Mouse (Mus musculus) MEL (cell line): Measurements from ENCODE around the gene Ak5. TPM values are rescaled to one million over a fixed set of nuclear protein-coding genes. Genes with fewer than 3 reads are reported as not detected.

Source experiments
- DNase-seq: peaks from one replicate; pipeline ENCODE4 v3.0.0; 2011; ENCODE audit warnings: low read depth, low spot score
- H3K27ac ChIP-seq: 2 replicates; pipeline ENCODE4 v1.5.1; 2012; ENCODE audit warnings: low read depth, mild to moderate bottlenecking, control low read depth, low read length, moderate library complexity; ENCODE audit not compliant: control insufficient read depth
- H3K27me3 ChIP-seq, 2 experiments: fragments of 150-350 bp in 1 of 2; sonication (generic) in 1 of 2; 2 replicates each; pipeline ENCODE4 v1.6.1; 2012; ENCODE audit warnings: low read length in 2 of 2, mild to moderate bottlenecking in 2 of 2, improper control_type of control experiment in 1 of 2, moderate library complexity in 1 of 2; ENCODE audit not compliant: insufficient read depth in 2 of 2, control insufficient read depth in 1 of 2
- H3K36me3 ChIP-seq, 2 experiments: 2 replicates each; pipeline ENCODE4 v1.6.1; 2012 to 2014; ENCODE audit warnings: low read length in 2 of 2, improper control_type of control experiment in 1 of 2, inconsistent platforms in 1 of 2, mild to moderate bottlenecking in 1 of 2; ENCODE audit not compliant: insufficient read depth in 2 of 2, control insufficient read depth in 1 of 2
- H3K4me1 ChIP-seq, 2 experiments: fragments of 150-350 bp in 1 of 2; sonication (generic) in 1 of 2; 2 replicates each; pipeline ENCODE4 v1.6.1; 2012; ENCODE audit warnings: low read length in 2 of 2, improper control_type of control experiment in 1 of 2, mild to moderate bottlenecking in 1 of 2; ENCODE audit not compliant: insufficient read depth in 2 of 2, control insufficient read depth in 1 of 2
- H3K4me3 ChIP-seq, 2 experiments: fragments of 150-350 bp in 1 of 2; sonication (generic) in 1 of 2; 2 replicates each; pipeline ENCODE4 v1.5.1; 2012; ENCODE audit warnings: low read depth in 2 of 2, low read length in 2 of 2, mild to moderate bottlenecking in 2 of 2, moderate library complexity in 2 of 2, control low read depth in 1 of 2, improper control_type of control experiment in 1 of 2; ENCODE audit not compliant: control insufficient read depth in 1 of 2, insufficient read depth in 1 of 2
- H3K79me2 ChIP-seq: 2 replicates; pipeline ENCODE4 v1.6.1; 2012; ENCODE audit warnings: mild to moderate bottlenecking, low read length, moderate library complexity; ENCODE audit not compliant: control insufficient read depth, poor library complexity, insufficient read depth
- H3K9ac ChIP-seq: 2 replicates; pipeline ENCODE4 v1.6.1; 2012; ENCODE audit warnings: low read depth, mild to moderate bottlenecking, control low read depth, low read length, moderate library complexity; ENCODE audit not compliant: control insufficient read depth, poor library complexity, severe bottlenecking
- H3K9me3 ChIP-seq: fragments of 150-350 bp; sonication (generic); replicated peaks from 2 replicates; pipeline ENCODE4 v1.6.1; 2012; ENCODE audit warnings: mild to moderate bottlenecking, low read length, improper control_type of control experiment, moderate library complexity; ENCODE audit not compliant: insufficient read depth
- E2F4 ChIP-seq: IDR thresholded peaks from 2 replicates; pipeline ENCODE4 v1.6.1; 2011; ENCODE audit warnings: low read depth, low read length, improper control_type of control experiment, borderline replicate concordance
- ETS1 ChIP-seq: IDR thresholded peaks from 2 replicates; pipeline ENCODE4 v1.6.1; 2012; ENCODE audit warnings: low read depth, mild to moderate bottlenecking, inconsistent platforms, low read length, improper control_type of control experiment, moderate library complexity
- HCFC1 ChIP-seq: IDR thresholded peaks from 2 replicates; pipeline ENCODE4 v1.6.1; 2012; ENCODE audit warnings: low read depth, mild to moderate bottlenecking, inconsistent platforms, low read length, improper control_type of control experiment, moderate library complexity
- MAX ChIP-seq: IDR thresholded peaks from 2 replicates; pipeline ENCODE4 v1.6.1; 2011; ENCODE audit warnings: low read length, improper control_type of control experiment
- MAZ ChIP-seq: IDR thresholded peaks from 2 replicates; pipeline ENCODE4 v1.6.1; 2012; ENCODE audit warnings: low read depth, mild to moderate bottlenecking, inconsistent platforms, low read length, improper control_type of control experiment
- MEF2A ChIP-seq: IDR thresholded peaks from 2 replicates; pipeline ENCODE4 v1.6.1; 2014; ENCODE audit warnings: low read depth, mild to moderate bottlenecking, inconsistent platforms, low read length, improper control_type of control experiment; ENCODE audit not compliant: poor library complexity, insufficient replicate concordance, severe bottlenecking; ENCODE audit errors: extremely low read depth
- MYB ChIP-seq: IDR thresholded peaks from 2 replicates; pipeline ENCODE4 v1.6.1; 2011; ENCODE audit warnings: mild to moderate bottlenecking, low read depth, low read length, improper control_type of control experiment
- NELFE ChIP-seq: IDR thresholded peaks from 2 replicates; pipeline ENCODE4 v1.6.1; 2011; ENCODE audit warnings: low read depth, low read length, improper control_type of control experiment
- POLR2A ChIP-seq, 2 experiments: IDR thresholded peaks; 2 replicates each; pipeline ENCODE4 v1.6.1; 2011 to 2012; ENCODE audit warnings: low read length in 2 of 2, mild to moderate bottlenecking in 2 of 2, control low read depth in 1 of 2, improper control_type of control experiment in 1 of 2, low read depth in 1 of 2, moderate library complexity in 1 of 2; ENCODE audit not compliant: control insufficient read depth in 1 of 2, insufficient read depth in 1 of 2, poor library complexity in 1 of 2
- POLR2AphosphoS5 ChIP-seq: IDR thresholded peaks from 2 replicates; pipeline ENCODE4 v1.6.1; 2012; ENCODE audit warnings: low read depth, borderline replicate concordance, mild to moderate bottlenecking, inconsistent platforms, low read length, moderate library complexity, mixed read lengths
- SIN3A ChIP-seq: IDR thresholded peaks from 2 replicates; pipeline ENCODE4 v1.6.1; 2012; ENCODE audit warnings: low read length, improper control_type of control experiment, inconsistent platforms
- SMC3 ChIP-seq: IDR thresholded peaks from 2 replicates; pipeline ENCODE4 v1.6.1; 2011; ENCODE audit warnings: low read depth, low read length, improper control_type of control experiment
- TAL1 ChIP-seq: IDR thresholded peaks from 2 replicates; pipeline ENCODE4 v1.6.1; 2012; ENCODE audit warnings: mild to moderate bottlenecking, inconsistent platforms, low read length, moderate library complexity, mixed read lengths
- UBTF ChIP-seq: IDR thresholded peaks from 2 replicates; pipeline ENCODE4 v1.6.1; 2012; ENCODE audit warnings: low read depth, mild to moderate bottlenecking, inconsistent platforms, low read length, improper control_type of control experiment, moderate library complexity, borderline replicate concordance; ENCODE audit not compliant: insufficient read depth
- polyA plus RNA-seq, 2 experiments: library from polyadenylated mRNA; stranded (reverse) in 1 of 2; unstranded in 1 of 2; fragments of >175 nt in 1 of 2; fragments of >200 nt in 1 of 2; gene quantifications; 2 replicates each; pipeline versions ENCODE4 v1.2.1 to v1.2.4; 2012; ENCODE audit warnings: low replicate concordance in 2 of 2, low read depth in 1 of 2; ENCODE audit not compliant: insufficient read length in 2 of 2, insufficient read depth in 1 of 2, missing spikeins in 1 of 2
- total RNA-seq: library from RNA; depleted of rRNA; stranded (reverse); fragments of 300-350 nt; gene quantifications from 2 replicates; pipeline ENCODE4 v1.2.3, GENCODE M21; 2012

Gene Ak5
- total and polyA plus RNA-seq, 3 experiments: 0.06 to 0.31 TPM; not detected in 1

DNA sequence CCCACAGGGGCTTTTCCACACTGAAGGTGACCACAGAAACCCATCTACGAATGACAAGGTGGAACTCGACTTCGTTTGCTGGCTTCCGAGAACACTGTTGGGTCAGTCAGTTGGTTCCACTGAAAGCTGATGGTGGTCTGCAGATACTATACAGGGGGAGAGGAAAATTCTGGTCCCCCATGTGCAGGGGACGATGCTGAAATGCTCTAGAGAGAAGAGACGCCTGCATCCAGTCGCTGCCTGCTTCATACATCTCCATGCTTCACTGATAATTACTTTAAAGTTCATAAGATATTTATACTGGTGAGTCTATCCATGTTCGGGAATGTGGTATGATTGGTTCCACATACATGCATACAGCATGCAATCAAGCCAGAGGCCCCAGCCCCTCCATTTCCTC lies 186.0 kb downstream of the Ak5 start:
- Histone ChIP-seq H3K9me3 (no peaks in the 10 kb centered on the region), H3K79me2 (no peaks in the 10 kb centered on the region; the same call in 1 of the 2 replicates), H3K27me3 (no peaks in the 10 kb centered on the region; a peak in 1 of 4 replicates), H3K4me1 (peaks cover 2 to 6% of the 10 kb centered on the region in 2 experiments; a peak in 2 of 4 replicates), H3K36me3 (no peaks in the 10 kb centered on the region; a peak in 1 of 4 replicates), H3K4me3 (no peak overlapping the region), H3K9ac (no peak overlapping the region), H3K27ac (no peak overlapping the region)
- DNase-seq: no peak
- TF ChIP-seq TAL1 (no peak), MAX (no peak), MEF2A (no peak), SMC3 (no peak), POLR2AphosphoS5 (no peak), SIN3A (no peak)

DNA sequence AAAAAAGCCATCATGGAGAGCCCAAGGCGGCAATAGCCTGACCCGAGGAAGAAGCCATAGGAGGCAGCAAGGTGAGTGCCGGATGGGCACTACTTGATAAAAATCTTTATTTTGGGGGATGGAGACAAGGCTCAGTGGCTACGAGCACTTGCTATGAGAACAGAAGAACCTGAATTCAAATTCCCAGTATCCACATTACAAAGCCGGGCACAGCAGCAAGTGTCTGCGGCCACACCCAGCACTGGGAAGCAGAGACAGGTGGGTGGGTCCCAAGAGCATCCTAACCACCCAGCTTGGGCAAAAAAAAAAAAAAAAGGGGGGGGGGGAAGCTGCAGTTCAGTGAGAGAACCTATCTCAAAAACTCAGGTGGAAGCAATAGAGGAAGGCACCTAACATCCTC lies 187.8 kb downstream of the Ak5 start:
- H3K9me3 ChIP-seq: no peaks in the 10 kb centered on the region
- TF ChIP-seq MEF2A (no peak), NELFE (no peak), HCFC1 (no peak), UBTF (no peak), MAZ (no peak), ETS1 (no peak), E2F4 (no peak), MYB (no peak), POLR2A (IDR thresholded peaks at IDR 0.05; ENCODE audit: control insufficient read depth in 1 of 2, insufficient read depth in 1 of 2, low read depth in 1 of 2, low read length in 2 of 2, poor library complexity in 1 of 2) (no peak)
- TF ChIP-seq, all 39 proteins: peak for 0
- Histone ChIP-seq H3K36me3 (no peaks in the 10 kb centered on the region; a peak in 1 of 4 replicates), H3K27ac (no peak overlapping the region), H3K4me1 (peaks cover 2 to 8% of the 10 kb centered on the region in 2 experiments; a peak in 2 of 4 replicates), H3K27me3 (no peaks in the 10 kb centered on the region), H3K9ac (no peak overlapping the region), H3K4me3 (no peak overlapping the region), H3K79me2 (no peaks in the 10 kb centered on the region; the same call in 1 of the 2 replicates)
- DNase-seq: no peak
